Mouse (Mus musculus) frontal cortex, adult (tissue): ENCODE measurements at regions not wholly inside any gene's neighbourhood (a gene's known extent, or its start where the extent isn't known, plus 50 kb on each side); places are given as distances from the start of the nearest gene placed in this dataset.
A peak's percentile ranks its signal among the peaks of the same experiment; 100 is the strongest.

Source experiments
- ATAC-seq: cut with Nextera tagmentation; 2 replicates; pipeline ENCODE4 v1.9.2; 2017; ENCODE audit warnings: mild to moderate bottlenecking, moderate library complexity, mixed read lengths; ENCODE audit not compliant: low TSS enrichment

GRCm38 (mm10) chr6:44468281-44468680, 590.9 kb upstream of the Cntnap2 start:
- peak; percentile 96 for ATAC-seq
